Mouse (Mus musculus) liver, adult 2 months (tissue): ENCODE measurements at regions not wholly inside any gene's neighbourhood (a gene's known extent, or its start where the extent isn't known, plus 50 kb on each side); places are given as distances from the start of the nearest gene placed in this dataset.

Source experiments
- CTCF ChIP-seq: fragments of 200-500 bp; IDR thresholded peaks from 2 replicates; pipeline ENCODE4 v1.5.1; 2011; ENCODE audit warnings: low read depth, low read length, control low read depth
- POLR2A ChIP-seq: fragments of 200-500 bp; IDR thresholded peaks from 2 replicates; pipeline ENCODE4 v1.6.1; 2011; ENCODE audit warnings: low read length, control low read depth; ENCODE audit not compliant: insufficient read depth; ENCODE audit errors: extremely low read depth

DNA sequence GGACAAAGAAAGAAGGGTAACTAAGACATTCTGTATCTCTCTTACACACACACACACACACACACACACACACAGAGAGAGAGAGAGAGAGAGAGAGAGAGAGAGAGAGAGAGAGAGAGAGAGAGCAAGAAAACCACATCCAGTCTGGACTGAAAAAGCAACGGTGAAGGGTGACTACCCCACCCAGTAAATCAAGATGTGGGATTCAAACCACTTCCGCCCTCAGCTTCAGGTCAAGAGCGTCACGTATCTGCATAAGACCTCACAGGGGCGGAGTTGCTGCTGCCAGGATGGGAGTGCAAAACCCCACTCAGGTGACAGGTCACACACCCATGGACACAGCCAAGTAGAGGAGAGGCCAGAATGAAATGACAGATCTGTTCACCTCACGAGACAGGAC lies 234.7 kb downstream of the Rplp1 start:
- TF ChIP-seq POLR2A = no peak
- TF ChIP-seq CTCF = no peak
